Mouse (Mus musculus) C2C12 (cell line): ENCODE measurements around the gene Jam3.

Source experiments
- CEBPB ChIP-seq: IDR thresholded peaks from one replicate; pipeline ENCODE4 v1.6.1; 2011; ENCODE audit warnings: low read depth, mild to moderate bottlenecking, control low read depth, moderate library complexity
- CTCF ChIP-seq: IDR thresholded peaks from one replicate; pipeline ENCODE4 v1.5.1; 2011; ENCODE audit not compliant: control insufficient read depth, insufficient read depth, insufficient read length
- FOSL1 ChIP-seq: IDR thresholded peaks from one replicate; pipeline ENCODE4 v1.8.0; 2011; ENCODE audit warnings: mild to moderate bottlenecking, low read length; ENCODE audit not compliant: poor library complexity, insufficient read depth, severe bottlenecking
- MAX ChIP-seq: IDR thresholded peaks from one replicate; pipeline ENCODE4 v1.6.1; 2011; ENCODE audit warnings: mild to moderate bottlenecking, control low read depth
- MYOD1 ChIP-seq: IDR thresholded peaks from one replicate; pipeline ENCODE4 v1.6.1; 2011; ENCODE audit warnings: low read depth; ENCODE audit not compliant: control insufficient read depth, insufficient read length
- MYOG ChIP-seq: IDR thresholded peaks from one replicate; pipeline ENCODE4 v1.6.1; 2011; ENCODE audit not compliant: control insufficient read depth, insufficient read length; ENCODE audit errors: extremely low read depth
- USF1 ChIP-seq: IDR thresholded peaks from one replicate; pipeline ENCODE4 v1.6.1; 2011; ENCODE audit warnings: low read depth, mild to moderate bottlenecking, control low read depth, moderate library complexity

- no peak for TF ChIP-seq MAX
- no peak for TF ChIP-seq CTCF
- TF ChIP-seq CEBPB = no peak
- TF ChIP-seq USF1 = no peak
- no peak for TF ChIP-seq MYOD1
- TF ChIP-seq MYOG = no peak
- TF ChIP-seq FOSL1 = no peak
Measured at GRCm38 (mm10) chr9:27108451-27108850, 46.8 kb downstream of the Jam3 start.
